Mouse (Mus musculus): ENCODE results near the gene Kazald1.

- TF ChIP-seq POLR2A (IDR thresholded peaks at IDR 0.05; ENCODE audit: borderline replicate concordance, extremely low read depth, low read depth, low read length) (peak; percentile 79), CTCF (IDR thresholded peaks at IDR 0.05; ENCODE audit: insufficient read depth, low read length) (no peak)
Measured at GRCm38 (mm10) chr19:45058113-45058839, 16.8 kb upstream of the Kazald1 start.

Measured in lung, adult 2 months (tissue).